Mouse (Mus musculus) liver, adult 2 months (tissue): ENCODE results near the gene C1qtnf6.

Source experiments
- CTCF ChIP-seq: fragments of 200-500 bp; IDR thresholded peaks from 2 replicates; pipeline ENCODE4 v1.5.1; 2011; ENCODE audit warnings: low read depth, low read length, control low read depth
- POLR2A ChIP-seq: fragments of 200-500 bp; IDR thresholded peaks from 2 replicates; pipeline ENCODE4 v1.6.1; 2011; ENCODE audit warnings: low read length, control low read depth; ENCODE audit not compliant: insufficient read depth; ENCODE audit errors: extremely low read depth

GRCm38 (mm10) chr15:78489906-78490305 lies 41.3 kb downstream of the C1qtnf6 start:
- no peak for TF ChIP-seq POLR2A
- no peak for TF ChIP-seq CTCF
